Mouse (Mus musculus) embryonic facial prominence, embryonic 14.5 days (tissue): Measurements from ENCODE around the gene Tnr. TPM values are rescaled to one million over a fixed set of nuclear protein-coding genes. Genes with fewer than 3 reads are reported as not detected.
A peak's percentile ranks its signal among the peaks of the same experiment; 100 is the strongest.

Source experiments
- ATAC-seq: fragments of 200-750 bp; cut with Nextera tagmentation; 2 replicates; pipeline ENCODE4 v1.8.0; 2017; ENCODE audit warnings: low read depth, moderate number of reproducible peaks, moderate TSS enrichment
- DNase-seq: peaks from one replicate; pipeline ENCODE4 v3.0.0-alpha.2; 2015; ENCODE audit warnings: low spot score
- H3K27ac ChIP-seq: fragments of 300-500 bp; sonication (generic); replicated peaks from 2 replicates; pipeline ENCODE4 v1.5.1; 2014; ENCODE audit warnings: low read depth, mild to moderate bottlenecking, low read length, moderate library complexity
- H3K27me3 ChIP-seq: fragments of 300-500 bp; sonication (generic); replicated peaks from 2 replicates; pipeline ENCODE4 v1.6.1; 2014; ENCODE audit warnings: low read length; ENCODE audit not compliant: control insufficient read depth, insufficient read depth
- H3K36me3 ChIP-seq: fragments of 300-500 bp; sonication (generic); 2 replicates; pipeline ENCODE4 v1.6.1; 2014; ENCODE audit warnings: low read length, mixed read lengths; ENCODE audit not compliant: control insufficient read depth, insufficient read depth
- H3K4me1 ChIP-seq: fragments of 300-500 bp; sonication (generic); 2 replicates; pipeline ENCODE4 v1.6.1; 2014; ENCODE audit warnings: antibody characterized with exemption, low read length; ENCODE audit not compliant: control insufficient read depth, insufficient read depth
- H3K4me2 ChIP-seq: fragments of 300-500 bp; sonication (generic); 2 replicates; pipeline ENCODE4 v1.6.1; 2014; ENCODE audit warnings: low read depth, mild to moderate bottlenecking, low read length, moderate library complexity, mixed read lengths
- H3K4me3 ChIP-seq: fragments of 300-500 bp; sonication (generic); 2 replicates; pipeline ENCODE4 v1.5.1; 2014; ENCODE audit warnings: low read depth, mild to moderate bottlenecking, low read length
- H3K9ac ChIP-seq: fragments of 300-500 bp; sonication (generic); 2 replicates; pipeline ENCODE4 v1.6.1; 2014; ENCODE audit warnings: low read depth, mild to moderate bottlenecking, low read length, moderate library complexity, mixed read lengths
- H3K9me3 ChIP-seq: fragments of 300-500 bp; sonication (generic); 2 replicates; pipeline ENCODE4 v1.6.1; 2016; ENCODE audit warnings: low read length; ENCODE audit not compliant: control insufficient read depth
- WGBS: fragments of 180-500 bp; shearing (Covaris S2); extraction: QIAGEN DNeasy Blood & Tissue Kit; methylation state at CpG from one replicate; pipeline ENCODE4 v1.1.7; 2014; 5-methylcytosine and 5-hydroxymethylcytosine counted together
- polyA plus RNA-seq: library from polyadenylated mRNA; unstranded; fragments of >200 nt; fragmentation: Nextera tagmentation; extraction: Ambion mirVana; gene quantifications from 2 replicates; pipeline ENCODE4 v1.2.1, GENCODE M21; 2014

Tnr gene
- polyA plus RNA-seq, 1 experiment from 2014 or later, result 0.11 TPM

DNA sequence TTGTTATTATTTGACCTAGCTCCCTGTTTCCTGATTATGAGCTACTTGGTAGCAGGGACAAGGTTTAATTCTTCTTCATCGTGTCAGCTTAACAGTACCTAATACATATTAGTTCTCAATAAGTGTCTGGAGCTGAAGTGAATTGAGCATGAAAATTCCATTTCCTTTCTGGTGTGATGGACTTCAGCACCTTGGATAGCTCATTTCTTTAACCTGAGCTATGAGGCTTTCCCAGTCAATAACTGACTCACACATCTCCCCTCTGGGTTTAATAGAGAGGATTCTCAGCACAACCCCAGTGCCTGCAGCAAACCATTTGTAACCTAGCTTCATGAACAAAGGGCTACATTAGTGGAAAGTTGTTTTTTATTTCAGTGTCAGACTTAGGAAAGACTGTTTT, 97.8 kb downstream of the Tnr start:
- DNase-seq (peak; percentile 80), ATAC-seq (no peak)
- H3K4me2 ChIP-seq, result no peak overlapping the region
- no peak overlapping the region for H3K9ac ChIP-seq
- no peak overlapping the region for H3K27ac ChIP-seq
- no peaks in the 10 kb centered on the region for H3K27me3 ChIP-seq
- no peaks in the 10 kb centered on the region for H3K4me1 ChIP-seq
- H3K9me3 ChIP-seq, result no peaks in the 10 kb centered on the region
- H3K4me3 ChIP-seq, result no peak overlapping the region
- no peaks in the 10 kb centered on the region for H3K36me3 ChIP-seq
- WGBS, result 35% methylated on average over 1 of the region's 1 CpGs

- Histone ChIP-seq H3K27ac (no peak overlapping the region), H3K27me3 (no peaks in the 10 kb centered on the region), H3K4me2 (no peak overlapping the region), H3K4me1 (no peaks in the 10 kb centered on the region), H3K4me3 (no peak overlapping the region), H3K9me3 (no peaks in the 10 kb centered on the region), H3K36me3 (no peaks in the 10 kb centered on the region), H3K9ac (no peak overlapping the region)
- ATAC-seq (no peak), DNase-seq (no peak)
- 64% methylated on average over 3 of the region's 3 CpGs for WGBS
Observed at GRCm38 (mm10) chr1:159629119-159629518, 105.5 kb downstream of the Tnr start.

DNA sequence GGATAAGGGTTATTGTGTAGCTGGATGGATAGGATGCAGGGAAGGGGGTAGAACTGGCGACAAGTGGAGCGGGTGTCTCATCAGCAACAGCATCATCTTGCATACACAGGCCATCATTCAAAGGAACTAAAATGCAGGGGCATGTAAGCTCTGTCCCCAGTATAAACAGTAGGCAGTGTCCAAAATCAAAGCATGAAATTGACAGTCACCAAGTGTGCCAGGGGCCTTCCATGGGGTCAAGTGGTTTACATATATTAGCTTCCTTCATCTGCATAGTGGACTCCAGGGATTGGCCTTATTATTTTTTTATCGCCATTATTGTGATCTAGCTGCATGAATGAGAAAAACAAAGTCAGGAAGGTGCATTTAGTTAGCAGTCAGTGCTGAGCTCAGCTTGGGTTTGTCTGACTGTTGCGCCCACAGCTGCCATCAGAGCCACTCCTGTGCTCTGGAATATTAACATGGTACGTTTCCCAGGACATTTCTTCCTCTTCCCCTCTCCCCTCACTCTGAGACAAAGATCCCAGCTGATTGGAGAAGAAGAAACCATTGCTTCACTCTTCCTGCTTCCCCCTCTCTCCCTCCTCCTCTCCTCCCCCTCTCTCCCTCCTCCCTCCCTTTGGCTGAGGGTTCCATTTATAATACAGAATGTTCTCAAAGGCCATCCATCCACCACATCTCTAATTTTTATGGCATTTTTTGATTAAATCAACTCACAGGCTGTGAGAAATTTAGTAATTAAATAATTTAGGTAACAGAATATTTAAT, 106.4 kb downstream of the Tnr start:
- Histone ChIP-seq H3K36me3 (no peaks in the 10 kb centered on the region), H3K4me2 (no peak overlapping the region), H3K27me3 (no peaks in the 10 kb centered on the region), H3K9ac (no peak overlapping the region), H3K4me1 (no peaks in the 10 kb centered on the region), H3K27ac (no peak overlapping the region), H3K9me3 (no peaks in the 10 kb centered on the region), H3K4me3 (no peak overlapping the region)
- WGBS, result 77% methylated on average over 5 of the region's 5 CpGs
- DNase-seq, result no peak
- no peak for ATAC-seq

DNA sequence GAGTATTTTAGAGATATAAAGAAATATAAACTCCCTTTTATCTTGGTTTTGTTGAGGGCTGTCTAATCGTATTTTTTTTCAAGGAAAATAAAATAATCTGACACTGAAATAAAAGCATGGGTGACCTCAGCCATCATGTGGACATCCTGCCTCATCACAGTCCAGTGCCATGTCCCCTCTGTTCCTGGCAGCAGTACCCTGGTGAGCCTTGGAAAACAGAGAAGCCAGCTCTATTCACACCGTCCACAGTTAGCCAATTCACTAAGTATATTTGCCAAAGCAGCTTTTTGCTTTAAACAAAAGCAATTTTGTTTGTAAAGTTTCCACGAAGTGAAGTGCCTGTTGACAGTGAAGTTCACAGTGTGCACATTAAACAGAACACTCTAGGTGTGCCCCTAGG, 109.0 kb downstream of the Tnr start:
- no peak overlapping the region for H3K4me2 ChIP-seq
- H3K36me3 ChIP-seq, result no peaks in the 10 kb centered on the region
- H3K4me3 ChIP-seq, result no peak overlapping the region
- WGBS, result 69% methylated on average over 3 of the region's 3 CpGs
- no peak for DNase-seq
- no peak for ATAC-seq
- H3K9me3 ChIP-seq, result no peaks in the 10 kb centered on the region
- H3K9ac ChIP-seq, result no peak overlapping the region
- H3K27ac ChIP-seq, result no peak overlapping the region
- no peaks in the 10 kb centered on the region for H3K27me3 ChIP-seq
- H3K4me1 ChIP-seq, result no peaks in the 10 kb centered on the region

GRCm38 (mm10) chr1:159639408-159639807, 115.8 kb downstream of the Tnr start:
- H3K4me1 ChIP-seq, result no peaks in the 10 kb centered on the region
- 88% methylated on average over 4 of the region's 4 CpGs for WGBS
- H3K9ac ChIP-seq, result no peak overlapping the region
- H3K9me3 ChIP-seq, result no peaks in the 10 kb centered on the region
- DNase-seq (no peak), ATAC-seq (no peak)
- no peak overlapping the region for H3K4me2 ChIP-seq
- H3K27me3 ChIP-seq, result no peaks in the 10 kb centered on the region
- no peak overlapping the region for H3K4me3 ChIP-seq
- no peak overlapping the region for H3K27ac ChIP-seq
- no peaks in the 10 kb centered on the region for H3K36me3 ChIP-seq

- 89% methylated on average over 4 of the region's 4 CpGs for WGBS
- no peaks in the 10 kb centered on the region for H3K9me3 ChIP-seq
- H3K36me3 ChIP-seq, result no peaks in the 10 kb centered on the region
- no peaks in the 10 kb centered on the region for H3K27me3 ChIP-seq
- H3K4me1 ChIP-seq, result no peaks in the 10 kb centered on the region
- H3K4me3 ChIP-seq, result no peak overlapping the region
- H3K27ac ChIP-seq, result no peak overlapping the region
- ATAC-seq (no peak), DNase-seq (no peak)
- H3K4me2 ChIP-seq, result no peak overlapping the region
- H3K9ac ChIP-seq, result no peak overlapping the region
Observed at GRCm38 (mm10) chr1:159645719-159646118, 122.2 kb downstream of the Tnr start.

GRCm38 (mm10) chr1:159650486-159650885, 126.9 kb downstream of the Tnr start:
- no peak overlapping the region for H3K27ac ChIP-seq
- no peak overlapping the region for H3K9ac ChIP-seq
- H3K27me3 ChIP-seq, result no peaks in the 10 kb centered on the region
- H3K36me3 ChIP-seq, result no peaks in the 10 kb centered on the region
- H3K4me2 ChIP-seq, result no peak overlapping the region
- H3K9me3 ChIP-seq, result no peaks in the 10 kb centered on the region
- H3K4me3 ChIP-seq, result no peak overlapping the region
- 21% methylated on average over 4 of the region's 4 CpGs for WGBS
- ATAC-seq (no peak), DNase-seq (no peak)
- no peaks in the 10 kb centered on the region for H3K4me1 ChIP-seq

- Histone ChIP-seq H3K36me3 (no peaks in the 10 kb centered on the region), H3K4me3 (no peak overlapping the region), H3K27ac (no peak overlapping the region), H3K4me2 (no peak overlapping the region), H3K9me3 (no peaks in the 10 kb centered on the region), H3K4me1 (0 out of 2 replicates have a peak, but pooled peaks cover 8% of the 10 kb centered on the region), H3K27me3 (no peaks in the 10 kb centered on the region), H3K9ac (no peak overlapping the region)
- ATAC-seq (no peak), DNase-seq (no peak)
- 79% methylated on average over 3 of the region's 3 CpGs for WGBS
Observed at GRCm38 (mm10) chr1:159655241-159655640, 131.7 kb downstream of the Tnr start.

- Histone ChIP-seq H3K4me3 (no peak overlapping the region), H3K4me1 (0 out of 2 replicates have a peak, but pooled peaks cover 8% of the 10 kb centered on the region), H3K27ac (no peak overlapping the region), H3K36me3 (no peaks in the 10 kb centered on the region), H3K9ac (no peak overlapping the region), H3K4me2 (peak overlapping the region; percentile 5), H3K27me3 (no peaks in the 10 kb centered on the region), H3K9me3 (no peaks in the 10 kb centered on the region)
- WGBS, result 17% methylated on average over 11 of the region's 11 CpGs
- DNase-seq (peak; percentile 9), ATAC-seq (no peak)
Observed at GRCm38 (mm10) chr1:159657856-159658542, 134.4 kb downstream of the Tnr start.
